Mouse (Mus musculus) embryonic facial prominence, embryonic 10.5 days (tissue): ENCODE data around the gene Draxin. TPM values are rescaled to one million over a fixed set of nuclear protein-coding genes. Genes with fewer than 3 reads are reported as not detected.
A peak's percentile ranks its signal among the peaks of the same experiment; 100 is the strongest.

Source experiments
- DNase-seq: peaks from one replicate; pipeline ENCODE4 v3.0.0-alpha.2; 2017; ENCODE audit warnings: low spot score
- H3K27ac ChIP-seq: fragments of 300-500 bp; sonication (generic); replicated peaks from 2 replicates; pipeline ENCODE4 v1.5.1; 2016; ENCODE audit warnings: mild to moderate bottlenecking
- H3K27me3 ChIP-seq: fragments of 300-500 bp; sonication (generic); replicated peaks from 2 replicates; pipeline ENCODE4 v1.6.1; 2016; ENCODE audit warnings: low read depth, mild to moderate bottlenecking; ENCODE audit not compliant: poor library complexity, severe bottlenecking
- H3K36me3 ChIP-seq: fragments of 300-500 bp; sonication (generic); replicated peaks from 2 replicates; pipeline ENCODE4 v1.6.1; 2016; ENCODE audit warnings: mild to moderate bottlenecking, moderate library complexity
- H3K4me1 ChIP-seq: fragments of 300-500 bp; sonication (generic); 2 replicates; pipeline ENCODE4 v1.6.1; 2016
- H3K4me3 ChIP-seq: fragments of 300-500 bp; sonication (generic); 2 replicates; pipeline ENCODE4 v1.5.1; 2016; ENCODE audit warnings: mild to moderate bottlenecking, moderate library complexity
- H3K9me3 ChIP-seq: fragments of 300-500 bp; sonication (generic); 2 replicates; pipeline ENCODE4 v1.6.1; 2016; ENCODE audit warnings: mild to moderate bottlenecking
- WGBS: fragments of 180-500 bp; shearing (Covaris S2); methylation state at CpG from one replicate; pipeline ENCODE4 v1.1.7; 2016; 5-methylcytosine and 5-hydroxymethylcytosine counted together
- polyA plus RNA-seq: library from polyadenylated mRNA; unstranded; fragments of >200 nt; fragmentation: Nextera tagmentation; extraction: Ambion mirVana; gene quantifications from 2 replicates; pipeline ENCODE4 v1.2.1, GENCODE M21; 2016

Draxin gene
- polyA plus RNA-seq, 1 experiment from 2014 or later: 1.5 TPM

DNA sequence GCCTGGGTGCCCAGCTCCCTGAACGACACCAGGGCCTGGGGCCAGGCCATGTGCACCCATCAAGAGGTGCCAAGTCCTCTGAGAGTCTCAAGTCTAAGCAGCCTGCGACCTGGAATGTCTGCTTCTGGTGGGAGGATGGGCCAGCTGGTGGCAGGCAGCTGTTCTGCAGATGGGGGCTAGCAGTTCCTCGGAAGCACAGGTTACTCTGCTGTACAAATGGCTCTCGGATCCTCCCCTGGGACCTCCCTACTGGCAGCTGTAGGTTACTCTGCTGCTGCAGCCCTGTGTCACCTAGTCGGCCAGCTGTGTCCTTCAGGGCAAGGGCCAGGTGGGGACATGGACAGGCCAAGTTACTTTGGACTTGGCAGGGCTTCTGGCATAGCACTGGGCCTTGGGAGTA lies 59.0 kb downstream of the Draxin start:
- Histone ChIP-seq H3K27me3 (peaks cover 9% of the 10 kb centered on the region), H3K4me1 (peaks cover 22% of the 10 kb centered on the region), H3K4me3 (no peak overlapping the region), H3K9me3 (no peaks in the 10 kb centered on the region), H3K36me3 (no peaks in the 10 kb centered on the region), H3K27ac (no peak overlapping the region)
- DNase-seq: no peak
- WGBS: 67% methylated on average over 5 of the region's 5 CpGs

DNA sequence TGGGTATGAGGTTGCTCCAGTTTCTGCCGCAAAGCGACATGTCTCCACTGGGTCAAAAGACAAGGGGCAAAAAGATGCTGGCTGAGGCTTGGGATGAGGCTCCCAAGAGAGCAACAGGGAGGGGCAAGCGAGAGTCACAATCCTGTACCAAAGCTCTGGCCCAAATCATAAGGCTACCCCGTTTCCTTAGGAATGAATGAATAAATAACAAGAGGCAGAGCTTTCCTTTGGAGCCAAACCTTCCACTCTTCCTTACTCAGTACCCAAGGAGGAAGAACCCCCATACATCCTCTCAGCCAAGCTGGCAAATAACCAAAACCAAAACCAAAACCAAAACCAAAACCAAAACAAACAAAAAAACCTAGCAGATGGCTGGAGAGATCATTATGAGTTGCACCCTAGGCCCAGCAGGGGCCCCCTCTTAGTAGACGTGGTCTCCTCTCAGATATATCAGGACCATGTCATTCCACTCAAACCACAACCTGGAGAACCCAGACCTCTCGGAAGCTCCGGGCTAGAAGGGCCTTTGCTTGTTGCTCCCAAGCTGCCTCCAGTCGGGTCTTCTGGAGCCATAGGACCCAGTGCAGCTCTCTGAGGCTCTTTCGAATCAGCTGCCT lies 60.8 kb downstream of the Draxin start:
- Histone ChIP-seq H3K36me3 (no peaks in the 10 kb centered on the region), H3K27ac (no peak overlapping the region), H3K4me3 (no peak overlapping the region), H3K9me3 (no peaks in the 10 kb centered on the region), H3K4me1 (peaks cover 30% of the 10 kb centered on the region), H3K27me3 (peaks cover 5% of the 10 kb centered on the region)
- 86% methylated on average over 9 of the region's 9 CpGs for whole genome bisulfite sequencing
- DNase-seq: no peak

DNA sequence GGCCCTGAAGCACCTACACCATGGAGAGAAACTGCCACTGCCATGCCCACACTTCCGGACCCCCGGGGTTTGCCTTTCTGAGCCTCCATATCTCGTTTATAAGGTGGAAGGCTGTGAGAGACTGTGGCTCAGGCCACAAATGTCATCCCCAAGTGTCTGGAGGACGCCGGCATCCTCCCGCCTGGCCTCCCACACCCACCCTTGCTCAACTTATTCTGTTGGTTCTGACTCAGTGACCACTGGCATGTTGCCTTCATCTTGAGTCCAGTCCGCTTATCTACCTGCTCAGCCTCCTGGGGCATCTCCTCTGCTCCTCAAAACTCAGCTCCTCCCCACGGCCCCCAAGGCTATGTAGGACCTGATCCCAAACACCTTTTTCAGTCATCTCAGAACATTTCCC lies 63.2 kb downstream of the Draxin start:
- WGBS: 89% methylated on average over 8 of the region's 8 CpGs
- DNase-seq: no peak
- Histone ChIP-seq H3K27ac (no peak overlapping the region), H3K9me3 (no peaks in the 10 kb centered on the region), H3K4me3 (no peak overlapping the region), H3K36me3 (no peaks in the 10 kb centered on the region), H3K4me1 (peaks cover 35% of the 10 kb centered on the region), H3K27me3 (peaks cover 5% of the 10 kb centered on the region)

DNA sequence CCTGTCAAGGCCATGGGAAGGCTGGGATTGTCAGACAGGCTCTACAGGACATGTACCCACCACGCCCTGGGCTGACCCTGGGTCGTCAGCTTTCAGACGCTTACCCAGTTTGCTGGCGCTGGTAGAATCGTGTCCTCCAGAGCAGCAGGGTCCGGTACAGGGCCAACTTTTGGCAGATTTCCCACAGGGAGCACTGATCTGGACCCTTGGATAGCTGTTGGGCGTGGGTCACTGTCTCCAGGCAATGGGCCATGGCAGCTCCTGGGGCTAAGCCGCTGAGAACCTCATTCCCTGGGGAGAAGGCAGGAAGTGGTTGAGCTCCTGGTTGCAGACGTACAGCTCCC lies 64.1 kb downstream of the Draxin start:
- DNase-seq: no peak
- 51% methylated on average over 9 of the region's 9 CpGs for WGBS

DNA sequence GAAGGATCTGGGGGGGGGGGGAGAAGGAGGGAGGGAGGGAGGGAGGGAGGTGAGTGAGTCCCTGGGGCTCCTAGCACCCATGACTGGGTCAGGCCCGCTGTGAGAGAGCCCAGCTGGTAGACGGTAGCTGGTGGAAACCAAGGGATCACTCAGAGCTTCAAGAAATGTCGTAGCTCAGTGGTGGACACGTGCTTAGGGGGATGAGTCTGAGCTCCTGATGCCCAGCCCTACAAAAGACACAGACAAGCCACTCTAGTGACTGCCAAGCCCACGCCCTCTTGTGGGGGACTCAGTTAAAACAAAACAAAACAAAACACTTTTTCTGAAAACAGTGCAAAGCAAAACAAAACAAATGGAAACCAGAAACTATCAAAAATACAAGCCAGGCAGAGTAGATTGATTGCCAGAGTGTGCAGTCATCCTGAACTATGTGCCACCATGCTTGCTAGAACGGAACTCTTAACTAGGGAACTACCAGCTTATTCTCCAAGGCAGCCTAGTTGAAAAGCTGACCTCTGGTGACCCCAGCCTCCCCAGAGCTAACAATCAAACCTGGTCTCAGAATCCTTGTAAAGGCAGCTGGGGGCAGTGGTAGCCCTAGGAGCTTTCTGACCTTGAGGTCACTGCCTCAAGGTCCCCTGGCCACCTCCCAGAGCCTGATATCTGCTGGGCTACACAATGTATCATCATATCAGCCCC lies 64.6 kb downstream of the Draxin start:
- Histone ChIP-seq H3K9me3 (no peaks in the 10 kb centered on the region), H3K4me3 (no peak overlapping the region), H3K4me1 (peaks cover 32% of the 10 kb centered on the region), H3K27me3 (peaks cover 5% of the 10 kb centered on the region), H3K27ac (0 out of 2 replicates have a peak overlapping the region, but pooled peaks have one; percentile 24), H3K36me3 (no peaks in the 10 kb centered on the region)
- DNase-seq: no peak
- WGBS: 37% methylated on average over 6 of the region's 6 CpGs

More for the DNA sequence above, 64.1 kb downstream of the Draxin start:
- no peak overlapping the region for H3K27ac ChIP-seq
- no peaks in the 10 kb centered on the region for H3K36me3 ChIP-seq
- peaks cover 31% of the 10 kb centered on the region for H3K4me1 ChIP-seq
- no peaks in the 10 kb centered on the region for H3K9me3 ChIP-seq
- H3K4me3 ChIP-seq: no peak overlapping the region
- H3K27me3 ChIP-seq: peaks cover 5% of the 10 kb centered on the region

DNA sequence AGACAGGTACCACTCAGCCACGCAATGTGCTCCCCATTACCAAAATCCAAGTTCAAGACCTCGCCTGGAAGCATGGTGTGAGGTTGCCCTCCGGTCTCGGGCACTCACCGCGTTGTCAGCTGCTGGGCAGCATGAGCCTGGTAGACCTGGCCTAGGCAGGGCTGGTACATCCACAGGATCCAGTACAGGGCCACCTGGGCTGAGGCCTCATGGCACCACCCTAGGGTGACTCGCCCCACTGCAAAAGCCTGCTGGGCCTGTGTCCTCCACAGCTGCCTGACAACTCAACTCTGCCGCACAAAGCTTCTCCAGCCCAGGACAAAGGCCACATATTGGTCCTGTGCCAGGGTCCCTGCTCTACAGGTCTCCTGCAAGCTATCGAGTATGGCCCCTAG lies 69.4 kb downstream of the Draxin start:
- Histone ChIP-seq H3K4me3 (no peak overlapping the region), H3K27me3 (no peaks in the 10 kb centered on the region), H3K36me3 (peaks cover 32% of the 10 kb centered on the region), H3K4me1 (peaks cover 31% of the 10 kb centered on the region), H3K27ac (no peak overlapping the region), H3K9me3 (no peaks in the 10 kb centered on the region)
- no peak for DNase-seq
- WGBS: 92% methylated on average over 9 of the region's 9 CpGs

DNA sequence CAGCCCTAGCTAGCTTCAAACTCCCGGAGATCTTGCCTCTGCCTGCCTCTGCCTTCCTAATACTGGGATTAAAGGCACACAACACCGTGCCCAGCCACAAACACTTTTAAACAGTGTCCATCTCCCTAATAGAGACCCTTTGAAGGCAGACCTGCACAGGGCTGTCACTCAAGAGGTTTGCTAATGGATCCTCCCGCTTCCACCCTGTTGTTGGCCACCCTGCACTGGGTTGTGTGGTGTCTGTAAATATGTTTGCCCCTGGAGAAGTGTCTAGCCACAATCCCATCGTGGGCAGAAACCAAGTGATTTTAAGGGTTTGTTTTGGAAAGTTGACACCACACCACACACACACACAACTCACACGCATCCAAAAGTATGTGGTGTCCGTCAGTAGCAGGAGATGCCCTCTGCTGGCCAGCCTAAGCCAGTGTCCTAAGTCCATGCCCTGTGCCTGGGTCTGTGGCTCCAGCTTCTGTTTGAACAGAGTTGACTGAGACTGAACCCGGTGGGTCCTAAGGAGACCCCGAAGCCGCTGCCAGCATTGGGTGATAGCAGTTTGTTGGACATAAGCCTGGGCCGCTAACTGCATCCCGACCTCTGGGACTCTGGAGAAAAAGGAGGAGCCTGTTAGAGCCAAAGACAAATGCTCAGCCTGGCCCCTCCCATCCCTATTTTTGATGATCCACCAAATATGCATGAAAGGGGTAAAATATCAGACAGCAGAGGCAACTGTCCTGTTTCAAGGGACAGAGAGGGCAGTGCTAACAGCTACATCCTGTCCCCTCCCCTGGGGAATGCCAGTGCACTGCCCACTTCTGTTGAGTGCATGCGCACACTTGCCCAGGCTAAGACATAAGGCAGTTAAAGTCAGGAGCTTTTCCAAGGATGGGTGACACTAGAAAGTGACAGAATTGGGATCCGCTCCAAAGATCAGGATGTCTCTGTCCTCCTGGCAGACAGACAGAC lies 70.1 kb downstream of the Draxin start:
- Histone ChIP-seq H3K9me3 (no peaks in the 10 kb centered on the region), H3K36me3 (peaks cover 39% of the 10 kb centered on the region), H3K4me1 (peaks cover 24% of the 10 kb centered on the region), H3K4me3 (no peak overlapping the region), H3K27me3 (no peaks in the 10 kb centered on the region), H3K27ac (no peak overlapping the region)
- 51% methylated on average over 13 of the region's 13 CpGs for WGBS
- DNase-seq: peak; percentile 54

DNA sequence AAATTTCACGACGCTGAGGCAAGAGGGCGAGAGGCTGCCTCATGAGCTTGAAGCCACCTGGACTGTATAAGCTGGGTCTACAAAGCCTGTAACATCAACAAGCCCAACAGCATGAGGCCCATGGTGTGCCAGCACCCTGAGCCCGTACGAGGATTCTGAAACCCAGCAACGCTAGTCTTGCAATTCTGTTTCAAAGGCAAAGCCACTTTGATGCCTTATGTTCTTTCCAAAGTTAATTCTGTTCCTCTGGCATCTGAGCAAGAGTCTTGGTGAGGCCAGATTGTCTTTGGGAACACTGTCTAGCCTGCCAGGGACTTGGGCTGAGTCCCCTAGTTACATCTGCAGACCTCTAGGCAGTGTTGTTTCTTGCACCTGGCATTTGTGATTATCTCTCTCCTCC lies 71.5 kb downstream of the Draxin start:
- H3K27ac ChIP-seq: no peak overlapping the region
- no peak overlapping the region for H3K4me3 ChIP-seq
- peaks cover 12% of the 10 kb centered on the region; the same call in 1 of the 2 replicates for H3K4me1 ChIP-seq
- 90% methylated on average over 6 of the region's 6 CpGs for WGBS
- H3K9me3 ChIP-seq: no peaks in the 10 kb centered on the region
- peaks cover 53% of the 10 kb centered on the region for H3K36me3 ChIP-seq
- no peaks in the 10 kb centered on the region for H3K27me3 ChIP-seq
- no peak for DNase-seq

DNA sequence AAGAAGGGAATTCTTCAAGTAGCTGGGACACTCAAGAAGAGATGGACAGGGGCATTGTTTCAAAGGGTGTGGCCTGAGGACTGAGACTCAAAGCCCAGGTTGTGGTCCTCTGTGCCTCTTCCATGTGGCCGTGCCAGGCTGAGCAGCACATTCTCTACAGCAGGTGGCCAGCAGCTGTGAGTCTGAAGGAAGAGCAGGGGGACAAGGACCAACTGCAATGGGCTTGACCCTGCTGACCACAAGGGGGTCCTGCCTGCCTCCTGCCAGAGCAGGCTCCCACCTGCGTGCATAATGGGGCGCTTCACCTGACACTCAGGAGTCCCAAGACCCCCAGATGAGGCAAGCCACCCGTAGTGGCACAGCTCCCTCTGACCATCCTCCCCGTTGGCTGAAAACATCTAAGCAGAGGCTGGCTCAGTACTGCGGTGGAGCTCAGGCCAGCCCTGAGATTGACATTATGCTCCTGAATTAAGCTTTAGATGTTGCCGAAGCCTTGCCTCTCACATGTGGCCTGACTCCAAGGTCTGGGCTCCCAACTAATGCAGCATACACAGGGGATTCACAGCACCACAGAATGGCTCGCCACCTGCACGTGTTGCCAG lies 72.2 kb downstream of the Draxin start:
- no peak overlapping the region for H3K4me3 ChIP-seq
- H3K4me1 ChIP-seq: peaks cover 12% of the 10 kb centered on the region; the same call in 1 of the 2 replicates
- H3K27ac ChIP-seq: no peak overlapping the region
- H3K9me3 ChIP-seq: no peaks in the 10 kb centered on the region
- H3K27me3 ChIP-seq: no peaks in the 10 kb centered on the region
- no peak for DNase-seq
- 89% methylated on average over 9 of the region's 9 CpGs for WGBS
- H3K36me3 ChIP-seq: peaks cover 60% of the 10 kb centered on the region

DNA sequence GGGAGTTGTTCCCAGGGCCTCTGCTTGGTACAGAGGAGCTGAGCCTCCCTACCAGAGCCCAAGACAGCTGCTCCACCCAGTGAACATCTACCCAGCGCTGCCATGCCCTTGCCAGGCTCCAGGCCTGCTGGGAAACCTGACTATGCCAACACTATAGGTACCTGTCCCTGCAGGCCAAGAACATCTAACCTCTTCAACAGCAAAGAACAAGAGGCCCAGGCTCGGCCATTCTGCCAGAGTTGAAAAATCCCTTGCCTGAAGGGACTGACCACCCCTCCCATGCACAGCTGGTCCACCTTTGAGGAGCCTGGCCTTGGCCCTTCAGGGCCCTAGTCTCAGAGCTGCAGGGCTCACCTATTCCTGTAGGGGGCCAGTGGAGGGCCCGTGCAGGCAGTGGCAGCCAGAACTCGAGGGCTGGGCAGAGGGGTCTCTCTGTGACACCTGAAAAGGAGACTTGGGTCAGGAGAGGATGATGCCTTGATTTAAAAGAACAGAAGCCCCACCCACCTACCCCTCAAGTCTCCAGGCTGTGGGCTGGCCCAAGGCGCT lies 72.8 kb downstream of the Draxin start:
- peaks cover 66% of the 10 kb centered on the region for H3K36me3 ChIP-seq
- 76% methylated on average over 5 of the region's 5 CpGs for WGBS
- no peak overlapping the region for H3K4me3 ChIP-seq
- no peak overlapping the region for H3K27ac ChIP-seq
- no peaks in the 10 kb centered on the region for H3K27me3 ChIP-seq
- H3K4me1 ChIP-seq: peaks cover 12% of the 10 kb centered on the region; the same call in 1 of the 2 replicates
- no peaks in the 10 kb centered on the region for H3K9me3 ChIP-seq
- DNase-seq: no peak

DNA sequence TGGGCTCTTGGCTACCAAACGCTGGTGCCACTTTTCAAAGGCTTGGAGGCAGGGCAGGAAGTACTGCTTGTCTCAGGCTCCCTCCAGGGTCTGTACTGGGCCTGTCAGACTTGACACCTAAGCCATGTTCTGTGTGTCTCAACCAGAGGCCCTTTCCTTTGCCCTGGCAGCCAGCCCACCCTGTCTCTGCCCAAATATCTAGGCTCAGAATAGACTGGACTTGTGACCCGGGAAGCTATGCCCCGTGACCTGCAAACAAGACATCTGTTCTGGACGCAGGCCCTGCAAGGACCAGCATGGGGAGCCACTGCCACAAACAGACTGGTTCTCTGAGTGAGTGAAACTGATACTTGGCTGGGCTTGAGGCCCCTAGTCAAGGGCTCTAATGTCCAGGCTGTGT lies 73.7 kb downstream of the Draxin start:
- Histone ChIP-seq H3K4me3 (no peak overlapping the region), H3K9me3 (no peaks in the 10 kb centered on the region), H3K36me3 (peaks cover 75% of the 10 kb centered on the region), H3K4me1 (peaks cover 12% of the 10 kb centered on the region; the same call in 1 of the 2 replicates), H3K27ac (no peak overlapping the region), H3K27me3 (no peaks in the 10 kb centered on the region)
- DNase-seq: no peak
- WGBS: 86% methylated on average over 4 of the region's 4 CpGs

DNA sequence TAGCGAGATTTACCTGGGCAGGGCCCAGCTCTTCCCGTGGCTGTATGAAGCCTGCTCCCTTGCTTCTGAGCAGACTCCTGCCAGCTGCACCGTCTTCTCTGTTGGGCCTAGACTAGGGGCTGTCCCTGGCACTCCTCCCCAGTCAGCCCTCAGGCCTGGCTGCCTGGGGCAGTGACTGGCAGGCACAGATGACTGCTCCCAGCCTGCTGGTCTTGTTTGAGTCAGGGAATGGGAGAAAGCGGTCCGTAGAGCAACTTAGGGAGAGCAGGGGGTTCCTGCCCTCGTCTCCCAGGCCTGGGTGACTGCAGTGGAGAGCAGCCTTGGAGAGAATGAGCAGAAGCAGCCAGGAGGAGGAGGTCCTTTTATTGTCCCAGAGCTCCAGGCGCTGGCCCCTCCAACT lies 74.3 kb downstream of the Draxin start:
- Histone ChIP-seq H3K27me3 (no peaks in the 10 kb centered on the region), H3K36me3 (peaks cover 81% of the 10 kb centered on the region), H3K4me3 (no peak overlapping the region), H3K4me1 (peaks cover 12% of the 10 kb centered on the region; the same call in 1 of the 2 replicates), H3K27ac (no peak overlapping the region), H3K9me3 (no peaks in the 10 kb centered on the region)
- 86% methylated on average over 7 of the region's 7 CpGs for WGBS
- DNase-seq: no peak
